Mouse (Mus musculus): ENCODE results near the gene Ifrd2.

GRCm38 (mm10) chr9:107576357-107577107, 10.9 kb upstream of the Ifrd2 start, which contains the start of gene Hyal1:
- no peak for TF ChIP-seq CTCF (IDR thresholded peaks at IDR 0.05; ENCODE audit: low read depth)
- TF ChIP-seq EP300 (IDR thresholded peaks at IDR 0.05; ENCODE audit: low read depth): no peak

Measured in liver, embryonic 14.5 days (tissue).